Mouse (Mus musculus) bone marrow, adult 2 months (tissue): ENCODE measurements around the gene Hist1h4k.
"Not testable (repeated sequence)": the region's sequence is repeated elsewhere in the genome, so short reads cannot be mapped to it uniquely, and the experiment has no call there.

Source experiments
- CTCF ChIP-seq: fragments of 200-500 bp; IDR thresholded peaks from 2 replicates; pipeline ENCODE4 v1.5.1; 2011; ENCODE audit warnings: low read length, control low read depth; ENCODE audit not compliant: control insufficient read depth, insufficient read depth
- POLR2A ChIP-seq: fragments of 200-500 bp; IDR thresholded peaks from 2 replicates; pipeline ENCODE4 v1.6.1; 2011; ENCODE audit warnings: low read depth, mild to moderate bottlenecking, control low read depth, low read length, borderline replicate concordance; ENCODE audit not compliant: control insufficient read depth

- TF ChIP-seq POLR2A: peak; percentile 74; the same call in 1 of the 2 replicates
- not testable (repeated sequence) for TF ChIP-seq CTCF
Observed at GRCm38 (mm10) chr13:21754294-21755001, 4.1 kb upstream of the Hist1h4k start.
